Mouse (Mus musculus) neural tube, embryonic 11.5 days (tissue): ENCODE measurements at regions not wholly inside any gene's neighbourhood (a gene's known extent, or its start where the extent isn't known, plus 50 kb on each side); places are given as distances from the start of the nearest gene placed in this dataset.

Experiments
- ATAC-seq: fragments of 200-750 bp; cut with Nextera tagmentation; 2 replicates; pipeline ENCODE4 v1.8.0; 2017; ENCODE audit warnings: moderate number of reproducible peaks, mild to moderate bottlenecking, moderate TSS enrichment, moderate library complexity; ENCODE audit not compliant: insufficient read depth, low FRiP score, low TSS enrichment
- DNase-seq: peaks from one replicate; pipeline ENCODE4 v3.0.0-alpha.2; 2015; ENCODE audit warnings: low spot score
- H3K27ac ChIP-seq: fragments of 300-500 bp; sonication (generic); 2 replicates; pipeline ENCODE4 v1.5.1; 2014; ENCODE audit warnings: low read depth, mild to moderate bottlenecking, low read length
- H3K27me3 ChIP-seq: fragments of 300-500 bp; sonication (generic); 2 replicates; pipeline ENCODE4 v1.6.1; 2014; ENCODE audit warnings: mild to moderate bottlenecking, low read length, mixed read lengths; ENCODE audit not compliant: control insufficient read depth, insufficient read depth
- H3K36me3 ChIP-seq: fragments of 300-500 bp; sonication (generic); 2 replicates; pipeline ENCODE4 v1.6.1; 2014; ENCODE audit warnings: mild to moderate bottlenecking, low read length, moderate library complexity, mixed read lengths; ENCODE audit not compliant: control insufficient read depth, insufficient read depth
- H3K4me1 ChIP-seq: fragments of 300-500 bp; sonication (generic); 2 replicates; pipeline ENCODE4 v1.6.1; 2014; ENCODE audit warnings: low read length, mixed read lengths; ENCODE audit not compliant: control insufficient read depth, insufficient read depth
- H3K4me2 ChIP-seq: fragments of 300-500 bp; sonication (generic); 2 replicates; pipeline ENCODE4 v1.6.1; 2014; ENCODE audit warnings: low read depth, mild to moderate bottlenecking, moderate library complexity
- H3K4me3 ChIP-seq: fragments of 300-500 bp; sonication (generic); 2 replicates; pipeline ENCODE4 v1.5.1; 2014; ENCODE audit warnings: low read depth, low read length
- H3K9ac ChIP-seq: fragments of 300-500 bp; sonication (generic); 2 replicates; pipeline ENCODE4 v1.6.1; 2014; ENCODE audit warnings: mild to moderate bottlenecking, low read length
- H3K9me3 ChIP-seq: fragments of 300-500 bp; sonication (generic); 2 replicates; pipeline ENCODE4 v1.6.1; 2016; ENCODE audit warnings: low read length; ENCODE audit not compliant: control insufficient read depth
- WGBS: fragments of 180-500 bp; shearing (Covaris S2); extraction: QIAGEN DNeasy Blood & Tissue Kit; methylation state at CpG from one replicate; pipeline ENCODE4 v1.1.7; 2014; 5-methylcytosine and 5-hydroxymethylcytosine counted together

- Histone ChIP-seq H3K36me3 (no peaks in the 10 kb centered on the region), H3K27me3 (no peaks in the 10 kb centered on the region), H3K4me2 (no peak overlapping the region), H3K27ac (no peak overlapping the region), H3K9me3 (no peaks in the 10 kb centered on the region), H3K4me3 (no peak overlapping the region), H3K9ac (no peak overlapping the region), H3K4me1 (peaks cover 3% of the 10 kb centered on the region; the same call in 1 of the 2 replicates)
- DNase-seq = no peak
- WGBS = 43% methylated on average over 9 of the region's 9 CpGs
- no peak for ATAC-seq
Measured at GRCm38 (mm10) chr2:128430776-128431291, 160.2 kb upstream of the Spdye4c start.

DNA sequence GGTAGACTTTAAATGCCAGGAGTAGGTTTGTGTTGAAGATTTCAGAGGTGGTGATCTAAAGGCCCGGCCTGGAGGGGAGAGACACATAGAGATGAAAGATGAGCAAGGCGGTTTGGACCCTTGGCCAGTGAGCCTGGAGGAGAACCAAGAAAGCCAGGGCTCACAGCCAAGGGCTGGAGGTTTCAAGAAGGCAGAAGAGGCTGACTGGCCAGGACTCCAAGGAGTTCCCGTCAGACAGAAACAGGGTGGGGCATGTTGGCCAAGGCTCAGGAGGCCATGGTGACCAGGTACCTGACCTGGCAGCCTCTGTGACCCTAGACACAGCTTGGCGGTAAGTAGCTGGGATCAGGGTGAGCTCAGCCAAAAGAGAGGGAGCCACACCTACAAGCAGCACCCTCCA, 159.3 kb upstream of the Spdye4c start:
- no peak overlapping the region for H3K4me2 ChIP-seq
- peaks cover 3% of the 10 kb centered on the region; the same call in 1 of the 2 replicates for H3K4me1 ChIP-seq
- no peak overlapping the region for H3K9ac ChIP-seq
- H3K4me3 ChIP-seq = no peak overlapping the region
- no peaks in the 10 kb centered on the region for H3K9me3 ChIP-seq
- no peaks in the 10 kb centered on the region for H3K27me3 ChIP-seq
- no peak for ATAC-seq
- 97% methylated on average over 4 of the region's 4 CpGs for WGBS
- H3K36me3 ChIP-seq = no peaks in the 10 kb centered on the region
- no peak overlapping the region for H3K27ac ChIP-seq
- no peak for DNase-seq

GRCm38 (mm10) chr2:128432741-128433140, 158.3 kb upstream of the Spdye4c start:
- Histone ChIP-seq H3K4me1 (peaks cover 3% of the 10 kb centered on the region; the same call in 1 of the 2 replicates), H3K4me3 (no peak overlapping the region)
- 83% methylated on average over 3 of the region's 3 CpGs for WGBS

DNA sequence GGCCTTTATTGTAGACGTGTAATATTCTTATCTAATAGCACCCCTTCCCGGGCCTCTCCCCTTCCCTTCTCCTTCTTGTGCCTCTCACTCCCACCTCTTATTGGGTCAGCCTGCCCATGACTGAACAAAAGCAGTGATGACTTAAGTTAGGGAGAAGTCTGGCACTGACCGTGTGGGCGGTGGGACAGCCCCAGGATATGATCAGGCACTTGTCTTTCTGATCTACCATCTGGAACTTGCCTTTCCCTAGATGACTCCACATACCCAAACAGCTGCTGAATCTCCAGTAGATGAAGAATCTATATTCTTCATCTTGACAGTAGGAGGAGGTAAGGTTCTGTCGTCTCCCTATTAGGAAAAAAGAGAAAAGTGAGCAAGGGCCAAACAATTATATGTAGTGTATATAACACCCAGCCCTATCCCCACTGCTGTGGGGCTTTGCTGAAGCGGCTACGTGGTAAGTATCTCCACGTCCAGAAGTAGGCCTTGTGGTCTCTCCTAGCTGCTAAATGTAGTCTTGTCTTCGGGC, 157.4 kb upstream of the Spdye4c start:
- no peak for DNase-seq
- WGBS = 85% methylated on average over 9 of the region's 9 CpGs
- Histone ChIP-seq H3K4me1 (peaks cover 3% of the 10 kb centered on the region; the same call in 1 of the 2 replicates), H3K9ac (no peak overlapping the region), H3K9me3 (no peaks in the 10 kb centered on the region), H3K4me2 (no peak overlapping the region), H3K4me3 (no peak overlapping the region), H3K27me3 (no peaks in the 10 kb centered on the region), H3K36me3 (no peaks in the 10 kb centered on the region), H3K27ac (no peak overlapping the region)
- no peak for ATAC-seq

More at GRCm38 (mm10) chr2:128432741-128433140, 158.3 kb upstream of the Spdye4c start:
- ATAC-seq (no peak), DNase-seq (no peak)
- Histone ChIP-seq H3K27me3 (no peaks in the 10 kb centered on the region), H3K36me3 (no peaks in the 10 kb centered on the region), H3K4me2 (no peak overlapping the region), H3K9ac (no peak overlapping the region), H3K27ac (no peak overlapping the region), H3K9me3 (no peaks in the 10 kb centered on the region)

DNA sequence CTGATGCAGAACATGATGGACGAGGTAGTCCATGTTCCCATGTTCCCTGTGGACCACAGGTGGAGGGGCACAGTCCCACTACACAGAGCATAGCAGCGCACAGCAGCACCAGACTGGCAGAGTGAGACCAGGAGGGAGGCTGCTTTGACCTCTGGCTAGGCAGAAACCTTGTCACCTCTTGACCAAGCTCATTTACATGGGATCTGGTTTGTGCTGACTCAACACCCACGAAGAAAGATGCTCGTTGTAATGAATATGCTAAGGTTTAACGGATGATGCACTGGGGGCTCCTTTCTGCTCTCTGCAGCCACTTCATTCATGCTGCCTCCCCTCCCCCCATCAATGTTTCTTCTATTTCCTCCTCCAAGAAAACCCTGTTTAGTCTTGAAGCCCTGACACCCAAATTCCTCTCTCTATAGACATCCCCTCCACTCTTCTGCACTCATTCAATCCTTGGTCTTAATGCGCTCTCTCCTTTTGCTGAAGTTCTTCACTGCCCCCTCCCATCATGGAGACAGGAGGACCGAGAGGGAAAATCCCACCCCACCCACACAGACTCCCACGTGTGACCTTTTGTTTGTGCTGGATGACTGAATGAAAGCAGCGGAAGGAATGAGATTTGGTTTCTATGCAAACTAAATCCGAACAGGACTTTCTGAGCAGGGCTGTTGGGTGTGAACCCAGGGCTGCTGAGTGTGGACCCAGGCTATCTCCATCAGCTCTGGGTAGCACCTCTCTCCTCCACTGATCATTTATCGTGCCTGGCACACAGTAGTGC, 156.6 kb upstream of the Spdye4c start:
- Histone ChIP-seq H3K4me3 (no peak overlapping the region), H3K9ac (no peak overlapping the region), H3K9me3 (no peaks in the 10 kb centered on the region), H3K27ac (no peak overlapping the region), H3K4me2 (no peak overlapping the region), H3K27me3 (no peaks in the 10 kb centered on the region), H3K36me3 (no peaks in the 10 kb centered on the region), H3K4me1 (peaks cover 3% of the 10 kb centered on the region; the same call in 1 of the 2 replicates)
- WGBS = 58% methylated on average over 11 of the region's 11 CpGs
- no peak for ATAC-seq
- no peak for DNase-seq

DNA sequence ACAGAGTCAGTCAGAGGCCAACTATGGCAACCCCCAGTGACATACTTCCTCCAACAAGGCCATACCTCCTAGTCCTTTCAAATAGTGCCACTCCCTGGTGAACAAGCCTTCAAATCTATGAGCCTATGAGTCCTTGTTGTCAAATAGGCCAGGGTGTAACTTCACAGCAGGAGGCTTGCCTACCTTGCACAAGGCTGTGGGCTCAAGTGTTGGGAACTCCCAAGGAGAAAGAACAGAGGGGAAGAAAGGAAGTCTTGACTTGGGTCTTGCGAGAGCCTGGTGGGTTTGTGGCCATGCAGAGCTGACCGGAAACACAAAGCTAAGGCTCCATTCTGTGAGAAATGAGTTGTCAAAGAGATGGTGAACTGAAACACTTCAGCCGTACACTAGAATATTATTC, 154.6 kb upstream of the Spdye4c start:
- WGBS = 94% methylated on average over 3 of the region's 3 CpGs
- DNase-seq = no peak
- no peaks in the 10 kb centered on the region for H3K27me3 ChIP-seq
- ATAC-seq = no peak
- no peak overlapping the region for H3K9ac ChIP-seq
- no peak overlapping the region for H3K4me3 ChIP-seq
- H3K4me2 ChIP-seq = no peak overlapping the region
- H3K27ac ChIP-seq = no peak overlapping the region
- no peaks in the 10 kb centered on the region for H3K36me3 ChIP-seq
- no peaks in the 10 kb centered on the region for H3K9me3 ChIP-seq
- peaks cover 3% of the 10 kb centered on the region; the same call in 1 of the 2 replicates for H3K4me1 ChIP-seq

- peaks cover 3% of the 10 kb centered on the region; the same call in 1 of the 2 replicates for H3K4me1 ChIP-seq
- DNase-seq (no peak), ATAC-seq (no peak)
- no peak overlapping the region for H3K27ac ChIP-seq
- no peak overlapping the region for H3K4me2 ChIP-seq
- no peaks in the 10 kb centered on the region for H3K36me3 ChIP-seq
- H3K9me3 ChIP-seq = no peaks in the 10 kb centered on the region
- 76% methylated on average over 7 of the region's 7 CpGs for WGBS
- H3K4me3 ChIP-seq = no peak overlapping the region
- no peak overlapping the region for H3K9ac ChIP-seq
- H3K27me3 ChIP-seq = no peaks in the 10 kb centered on the region
Measured at GRCm38 (mm10) chr2:128437698-128438097, 153.3 kb upstream of the Spdye4c start.

- no peaks in the 10 kb centered on the region for H3K27me3 ChIP-seq
- H3K9ac ChIP-seq = no peak overlapping the region
- no peak for ATAC-seq
- H3K4me2 ChIP-seq = no peak overlapping the region
- no peaks in the 10 kb centered on the region for H3K36me3 ChIP-seq
- H3K9me3 ChIP-seq = no peaks in the 10 kb centered on the region
- WGBS = 71% methylated on average over 12 of the region's 12 CpGs
- DNase-seq = no peak
- no peak overlapping the region for H3K4me3 ChIP-seq
- no peak overlapping the region for H3K27ac ChIP-seq
- H3K4me1 ChIP-seq = peaks cover 3% of the 10 kb centered on the region; the same call in 1 of the 2 replicates
Measured at GRCm38 (mm10) chr2:128438161-128438822, 152.7 kb upstream of the Spdye4c start.
